Mouse (Mus musculus): ENCODE results near the gene Thoc3.
A peak's percentile ranks its signal among the peaks of the same experiment; 100 is the strongest.
"Not testable (repeated sequence)": the region's sequence is repeated elsewhere in the genome, so short reads cannot be mapped to it uniquely, and the experiment has no call there.

Thoc3 gene

GRCm38 (mm10) chr13:54468098-54469011 is at the start of gene Thoc3:
Gene Thoc3, minus strand, starts transcription at chr13:54468849.
- peak; percentile 96 for DNase-seq (ENCODE audit: low read depth, low spot score)

GRCm38 (mm10) chr13:54505920-54506319 is 37.3 kb upstream of the Thoc3 start:
- no peak for DNase-seq (ENCODE audit: low read depth, low spot score)

- peak; percentile 60 for DNase-seq (ENCODE audit: low read depth, low spot score)
Measured at GRCm38 (mm10) chr13:54504611-54505260, 36.1 kb upstream of the Thoc3 start.

- DNase-seq (ENCODE audit: low read depth, low spot score), result peak; percentile 78
Measured at GRCm38 (mm10) chr13:54503604-54504521, 35.2 kb upstream of the Thoc3 start, which contains the start of gene Simc1. Gene Simc1, plus strand, starts transcription at chr13:54503779.

GRCm38 (mm10) chr13:54503278-54503603 is 34.6 kb upstream of the Thoc3 start:
- no peak for DNase-seq (ENCODE audit: low read depth, low spot score)

- DNase-seq (ENCODE audit: low read depth, low spot score), result no peak
Measured at GRCm38 (mm10) chr13:54501957-54502690, 33.5 kb upstream of the Thoc3 start.

- no peak for DNase-seq (ENCODE audit: low read depth, low spot score)
Measured at GRCm38 (mm10) chr13:54501352-54501751, 32.7 kb upstream of the Thoc3 start.

GRCm38 (mm10) chr13:54499551-54499950 is 30.9 kb upstream of the Thoc3 start:
- not testable (repeated sequence) for DNase-seq (ENCODE audit: low read depth, low spot score)

GRCm38 (mm10) chr13:54491381-54491780 is 22.7 kb upstream of the Thoc3 start:
- no peak for DNase-seq (ENCODE audit: low read depth, low spot score)

- no peak for DNase-seq (ENCODE audit: low read depth, low spot score)
Measured at GRCm38 (mm10) chr13:54490411-54490810, 21.8 kb upstream of the Thoc3 start.

GRCm38 (mm10) chr13:54481498-54481897 is 12.8 kb upstream of the Thoc3 start:
- no peak for DNase-seq (ENCODE audit: low read depth, low spot score)

GRCm38 (mm10) chr13:54479286-54479685 is 10.6 kb upstream of the Thoc3 start:
- no peak for DNase-seq (ENCODE audit: low read depth, low spot score)

- DNase-seq (ENCODE audit: low read depth, low spot score), result no peak
Measured at GRCm38 (mm10) chr13:54475702-54476101, 7.1 kb upstream of the Thoc3 start.

- no peak for DNase-seq (ENCODE audit: low read depth, low spot score)
Measured at GRCm38 (mm10) chr13:54474996-54475395, 6.3 kb upstream of the Thoc3 start.

GRCm38 (mm10) chr13:54471967-54472366 is 3.3 kb upstream of the Thoc3 start:
- DNase-seq (ENCODE audit: low read depth, low spot score), result peak; percentile 55

GRCm38 (mm10) chr13:54469012-54469354 is 334 bp upstream of the Thoc3 start:
- no peak for DNase-seq (ENCODE audit: low read depth, low spot score)

- DNase-seq (ENCODE audit: low read depth, low spot score), result no peak
Measured at GRCm38 (mm10) chr13:54459282-54459681, 9.4 kb downstream of the Thoc3 start.

GRCm38 (mm10) chr13:54457062-54457461 is 11.6 kb downstream of the Thoc3 start:
- peak; percentile 66 for DNase-seq (ENCODE audit: low read depth, low spot score)

GRCm38 (mm10) chr13:54447496-54448224 is 21.0 kb downstream of the Thoc3 start:
- peak; percentile 82 for DNase-seq (ENCODE audit: low read depth, low spot score)

- DNase-seq (ENCODE audit: low read depth, low spot score), result peak; percentile 88
Measured at GRCm38 (mm10) chr13:54446686-54447495, 21.8 kb downstream of the Thoc3 start.
